Mouse (Mus musculus) erythroblast, embryonic 14.5 days (primary cell): ENCODE data around the gene Prpf40b. TPM values are rescaled to one million over a fixed set of nuclear protein-coding genes. Genes with fewer than 3 reads are reported as not detected.

Experiments
- H3K27me3 ChIP-seq: 2 replicates; pipeline ENCODE4 v1.6.1; 2012; ENCODE audit warnings: inconsistent platforms; ENCODE audit not compliant: control insufficient read depth
- H3K36me3 ChIP-seq: 2 replicates; pipeline ENCODE4 v1.6.1; 2012; ENCODE audit warnings: mild to moderate bottlenecking, inconsistent platforms; ENCODE audit not compliant: control insufficient read depth
- H3K4me1 ChIP-seq: 2 replicates; pipeline ENCODE4 v1.6.1; 2012; ENCODE audit warnings: inconsistent platforms; ENCODE audit not compliant: control insufficient read depth
- H3K4me3 ChIP-seq: replicated peaks from 2 replicates; pipeline ENCODE3; 2012; ENCODE audit warnings: moderate library complexity, mild to moderate bottlenecking, inconsistent platforms
- H3K9me3 ChIP-seq: 2 replicates; pipeline ENCODE4 v1.6.1; 2012; ENCODE audit warnings: low read length, inconsistent platforms, mixed read lengths; ENCODE audit not compliant: control insufficient read depth
- GATA1 ChIP-seq: IDR thresholded peaks from 2 replicates; pipeline ENCODE4 v1.6.1; 2012; ENCODE audit warnings: low read length, inconsistent platforms, mixed read lengths
- TAL1 ChIP-seq: IDR thresholded peaks from 3 replicates; pipeline ENCODE4 v1.6.1; 2012; ENCODE audit warnings: low read length, inconsistent platforms, mixed read lengths
- polyA plus RNA-seq: library from polyadenylated mRNA; stranded (reverse); fragments of >175 nt; gene quantifications from 2 replicates; pipeline ENCODE4 v1.2.3, GENCODE M21; 2012

Prpf40b gene
- polyA plus RNA-seq, 1 experiment: 0.32 TPM

DNA sequence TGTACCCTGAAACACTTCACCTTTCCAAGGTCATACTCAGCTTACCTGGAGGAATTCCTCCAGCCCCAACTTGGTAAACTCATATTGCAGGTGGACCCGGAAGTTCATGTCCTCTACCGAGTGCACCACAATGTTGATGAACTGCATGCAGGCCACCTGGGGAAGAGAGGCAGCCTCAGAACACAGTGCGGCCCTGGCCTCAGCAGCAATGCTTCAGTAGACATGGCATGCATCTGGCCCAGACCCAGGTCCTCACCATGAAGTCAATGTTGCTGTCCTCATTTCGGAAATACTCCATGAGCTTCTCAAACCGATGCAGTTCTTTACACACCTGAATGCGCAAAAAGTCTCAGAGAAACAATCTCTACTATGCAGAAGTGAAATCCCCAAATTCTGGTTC, 30.7 kb downstream of the Prpf40b start:
- no peak for TF ChIP-seq GATA1
- Histone ChIP-seq H3K36me3 (peaks cover 4% of the 10 kb centered on the region; the same call in 1 of the 2 replicates), H3K9me3 (no peaks in the 10 kb centered on the region), H3K27me3 (no peaks in the 10 kb centered on the region), H3K4me3 (no peak overlapping the region), H3K4me1 (no peaks in the 10 kb centered on the region; the same call in 1 of the 2 replicates)

DNA sequence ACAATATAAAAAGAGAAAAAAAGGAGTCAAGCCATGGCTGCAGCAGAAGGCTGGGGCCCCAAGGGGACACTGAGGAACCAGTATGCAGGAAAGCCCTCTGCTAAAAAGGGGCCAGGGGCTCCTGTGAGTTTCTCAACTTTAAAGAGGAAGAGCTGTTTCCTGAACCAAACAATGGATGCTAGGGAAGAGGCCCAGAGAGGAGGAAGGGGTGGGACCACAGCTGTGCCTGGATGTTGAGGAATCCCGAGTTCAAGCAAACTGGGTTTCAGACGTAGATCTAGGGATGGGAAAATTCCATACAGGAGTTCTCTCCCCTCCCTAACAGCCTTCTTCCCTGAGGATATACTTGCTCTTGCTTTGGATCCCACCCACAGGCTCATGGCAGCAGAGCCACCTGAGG, 31.5 kb downstream of the Prpf40b start:
- Histone ChIP-seq H3K36me3 (peaks cover 3% of the 10 kb centered on the region; the same call in 1 of the 2 replicates), H3K4me1 (no peaks in the 10 kb centered on the region; the same call in 1 of the 2 replicates), H3K27me3 (no peaks in the 10 kb centered on the region), H3K9me3 (no peaks in the 10 kb centered on the region), H3K4me3 (no peak overlapping the region)
- TF ChIP-seq TAL1 (no peak), GATA1 (no peak)

- H3K27me3 ChIP-seq: no peaks in the 10 kb centered on the region
- no peak overlapping the region for H3K4me3 ChIP-seq
- H3K36me3 ChIP-seq: no peaks in the 10 kb centered on the region; the same call in 1 of the 2 replicates
- TF ChIP-seq TAL1 (no peak), GATA1 (no peak)
- no peaks in the 10 kb centered on the region for H3K9me3 ChIP-seq
- H3K4me1 ChIP-seq: no peaks in the 10 kb centered on the region; the same call in none of the 2 replicates
Measured at GRCm38 (mm10) chr15:99326959-99327358, 32.1 kb downstream of the Prpf40b start.

DNA sequence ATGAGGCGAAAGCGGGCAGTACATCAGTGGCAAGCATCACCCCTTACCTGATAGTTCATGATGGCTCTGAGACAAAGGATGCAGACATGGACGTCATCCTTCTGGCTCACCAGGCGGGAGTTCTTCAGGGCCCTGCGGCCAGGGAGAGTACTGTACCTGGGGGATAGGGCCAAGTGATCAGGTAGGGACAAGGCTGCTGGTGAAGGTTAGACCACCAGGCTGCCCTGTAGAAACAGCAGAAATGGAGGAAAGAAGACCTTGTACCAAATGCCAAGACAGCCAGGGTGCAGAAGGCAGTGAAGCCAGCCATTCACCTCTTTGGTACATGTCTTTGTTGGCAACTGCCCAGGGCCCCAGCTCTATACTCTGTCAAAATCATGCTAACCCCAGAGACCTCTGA, 33.1 kb downstream of the Prpf40b start:
- no peaks in the 10 kb centered on the region for H3K27me3 ChIP-seq
- no peak for TF ChIP-seq GATA1
- no peak for TF ChIP-seq TAL1
- H3K4me1 ChIP-seq: no peaks in the 10 kb centered on the region; the same call in none of the 2 replicates
- H3K36me3 ChIP-seq: no peaks in the 10 kb centered on the region; the same call in 1 of the 2 replicates
- H3K9me3 ChIP-seq: no peaks in the 10 kb centered on the region
- H3K4me3 ChIP-seq: no peak overlapping the region

DNA sequence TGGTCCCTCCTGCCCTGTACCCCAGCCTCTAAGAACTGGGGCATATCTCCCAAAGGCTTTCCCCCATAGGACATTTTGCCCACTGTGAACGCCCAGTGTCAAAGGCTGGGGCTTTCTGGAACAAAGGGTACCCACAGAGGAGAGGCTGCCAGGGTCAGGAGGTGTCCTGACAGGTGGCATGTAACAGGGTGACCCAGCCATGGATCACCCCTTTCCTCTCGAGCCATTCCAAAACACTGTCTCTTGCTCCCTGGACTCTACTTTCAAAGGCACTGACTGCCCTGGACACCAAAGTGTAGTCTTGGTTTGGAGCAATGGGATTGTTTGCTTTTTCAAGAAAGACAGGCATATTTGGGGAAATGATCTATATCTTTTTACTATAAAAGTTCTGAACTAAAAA, 35.4 kb downstream of the Prpf40b start:
- H3K4me1 ChIP-seq: no peaks in the 10 kb centered on the region; the same call in none of the 2 replicates
- H3K36me3 ChIP-seq: no peaks in the 10 kb centered on the region; the same call in 1 of the 2 replicates
- no peaks in the 10 kb centered on the region for H3K27me3 ChIP-seq
- TF ChIP-seq GATA1 (no peak), TAL1 (no peak)
- no peak overlapping the region for H3K4me3 ChIP-seq
- H3K9me3 ChIP-seq: no peaks in the 10 kb centered on the region

GRCm38 (mm10) chr15:99331341-99331740, 36.5 kb downstream of the Prpf40b start:
- H3K4me3 ChIP-seq: no peak overlapping the region
- no peaks in the 10 kb centered on the region; the same call in none of the 2 replicates for H3K4me1 ChIP-seq
- no peaks in the 10 kb centered on the region for H3K9me3 ChIP-seq
- no peaks in the 10 kb centered on the region for H3K27me3 ChIP-seq
- no peaks in the 10 kb centered on the region; the same call in 1 of the 2 replicates for H3K36me3 ChIP-seq
- TF ChIP-seq GATA1: no peak
- TF ChIP-seq TAL1: no peak

GRCm38 (mm10) chr15:99332111-99332510, 37.2 kb downstream of the Prpf40b start:
- Histone ChIP-seq H3K4me1 (no peaks in the 10 kb centered on the region; the same call in none of the 2 replicates), H3K9me3 (no peaks in the 10 kb centered on the region), H3K4me3 (no peak overlapping the region)

GRCm38 (mm10) chr15:99332921-99333675, 38.2 kb downstream of the Prpf40b start:
- no peaks in the 10 kb centered on the region for H3K9me3 ChIP-seq
- H3K4me1 ChIP-seq: no peaks in the 10 kb centered on the region; the same call in none of the 2 replicates
- no peak for TF ChIP-seq GATA1
- TF ChIP-seq TAL1: no peak
- H3K36me3 ChIP-seq: no peaks in the 10 kb centered on the region; the same call in 1 of the 2 replicates
- H3K27me3 ChIP-seq: no peaks in the 10 kb centered on the region
- no peak overlapping the region for H3K4me3 ChIP-seq

More at GRCm38 (mm10) chr15:99332111-99332510, 37.2 kb downstream of the Prpf40b start:
- H3K27me3 ChIP-seq: no peaks in the 10 kb centered on the region
- no peaks in the 10 kb centered on the region; the same call in 1 of the 2 replicates for H3K36me3 ChIP-seq
- no peak for TF ChIP-seq GATA1
- TF ChIP-seq TAL1: no peak

DNA sequence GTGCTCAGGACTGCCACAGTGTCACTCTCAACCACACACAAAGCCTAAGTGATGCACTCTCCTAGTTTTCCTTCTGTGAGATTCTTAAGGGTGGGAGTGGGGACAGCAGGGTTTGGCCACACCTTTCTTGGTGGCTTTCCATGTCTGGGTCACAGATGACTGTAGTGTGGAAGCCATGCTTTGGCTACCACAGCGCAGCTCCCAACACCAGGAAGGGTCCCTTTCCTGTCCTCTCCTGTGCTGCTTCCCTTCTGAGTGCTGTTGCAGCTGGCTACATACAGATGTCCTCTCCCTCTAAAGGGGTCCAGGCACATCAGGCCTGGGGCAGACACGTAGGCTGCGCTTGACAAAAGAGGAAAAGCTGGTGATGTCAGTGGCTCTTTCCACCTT, 38.8 kb downstream of the Prpf40b start:
- no peaks in the 10 kb centered on the region for H3K9me3 ChIP-seq
- TF ChIP-seq GATA1 (no peak), TAL1 (no peak)
- no peaks in the 10 kb centered on the region; the same call in none of the 2 replicates for H3K4me1 ChIP-seq
- no peaks in the 10 kb centered on the region for H3K27me3 ChIP-seq
- H3K36me3 ChIP-seq: no peaks in the 10 kb centered on the region; the same call in 1 of the 2 replicates
- no peak overlapping the region for H3K4me3 ChIP-seq

GRCm38 (mm10) chr15:99334500-99334899, 39.6 kb downstream of the Prpf40b start:
- no peak for TF ChIP-seq GATA1
- no peak for TF ChIP-seq TAL1
- Histone ChIP-seq H3K4me1 (no peaks in the 10 kb centered on the region; the same call in 1 of the 2 replicates), H3K9me3 (no peaks in the 10 kb centered on the region), H3K27me3 (no peaks in the 10 kb centered on the region), H3K36me3 (no peaks in the 10 kb centered on the region), H3K4me3 (no peak overlapping the region)
